Mouse (Mus musculus): ENCODE measurements around the gene Agbl4.
A peak's percentile ranks its signal among the peaks of the same experiment; 100 is the strongest.

Agbl4 gene

GRCm38 (mm10) chr4:111594655-111595295 is 1197.3 kb downstream of the Agbl4 start:
- DNase-seq = no peak

GRCm38 (mm10) chr4:111597249-111597661 is 1199.8 kb downstream of the Agbl4 start:
- peak in 1 of 2 experiments; percentile 8 for DNase-seq

GRCm38 (mm10) chr4:111597986-111598385 is 1200.5 kb downstream of the Agbl4 start:
- no peak for DNase-seq

- DNase-seq = no peak
Measured at GRCm38 (mm10) chr4:111603194-111603593, 1205.7 kb downstream of the Agbl4 start.

GRCm38 (mm10) chr4:111607826-111608500 is 1210.5 kb downstream of the Agbl4 start:
- DNase-seq = no peak

- DNase-seq = no peak
Measured at GRCm38 (mm10) chr4:111621865-111622264, 1224.4 kb downstream of the Agbl4 start.

GRCm38 (mm10) chr4:111624914-111625313 is 1227.5 kb downstream of the Agbl4 start:
- DNase-seq = no peak

GRCm38 (mm10) chr4:111626118-111626830 is 1228.8 kb downstream of the Agbl4 start:
- peak; percentile 31 to 44 for DNase-seq

- DNase-seq = no peak
Measured at GRCm38 (mm10) chr4:111632615-111633014, 1235.2 kb downstream of the Agbl4 start.

GRCm38 (mm10) chr4:111635538-111636124 is 1238.2 kb downstream of the Agbl4 start:
- no peak for DNase-seq

- DNase-seq = no peak
Measured at GRCm38 (mm10) chr4:111638948-111639708, 1241.7 kb downstream of the Agbl4 start.

- peak in 1 of 2 experiments; percentile 5 for DNase-seq
Measured at GRCm38 (mm10) chr4:111645117-111645830, 1247.8 kb downstream of the Agbl4 start.

GRCm38 (mm10) chr4:111645831-111646166 is 1248.3 kb downstream of the Agbl4 start:
- DNase-seq = peak in 1 of 2 experiments; percentile 14

- DNase-seq = no peak
Measured at GRCm38 (mm10) chr4:111653451-111653850, 1256.0 kb downstream of the Agbl4 start.

GRCm38 (mm10) chr4:111663730-111664129 is 1266.3 kb downstream of the Agbl4 start:
- no peak for DNase-seq

GRCm38 (mm10) chr4:111664146-111664545 is 1266.7 kb downstream of the Agbl4 start:
- DNase-seq = no peak

- DNase-seq = no peak
Measured at GRCm38 (mm10) chr4:111666713-111667112, 1269.3 kb downstream of the Agbl4 start.

GRCm38 (mm10) chr4:111669369-111669768 is 1271.9 kb downstream of the Agbl4 start:
- no peak for DNase-seq

GRCm38 (mm10) chr4:111670566-111671421 is 1273.3 kb downstream of the Agbl4 start:
- no peak for DNase-seq

GRCm38 (mm10) chr4:111671440-111671839 is 1274.0 kb downstream of the Agbl4 start:
- no peak for DNase-seq

GRCm38 (mm10) chr4:111673904-111674303 is 1276.4 kb downstream of the Agbl4 start:
- no peak for DNase-seq
